In genomic region chr4:116556561-116557305, GRCm38 (mm10) we compare ENCODE assay signal across 8 mouse cellular contexts. TPM values are rescaled to one million over a fixed set of nuclear protein-coding genes. Genes with fewer than 3 reads are reported as not detected.
DNase-seq lines count a peak whose midpoint lies in the region; ATAC-seq and TF ChIP-seq lines count a peak whose summit lies in the region.

No protein-coding gene starts in this region.

- peak; percentile 73; the same call in 1 of the 2 replicates for TF ChIP-seq POLR2A in liver, adult 2 months (IDR thresholded peaks at IDR 0.05; ENCODE audit: extremely low read depth, insufficient read depth, low read length)
- TF ChIP-seq POLR2A in myocyte (IDR thresholded peaks at IDR 0.05; ENCODE audit: insufficient read length, low read depth), result peak; percentile 63

- no peak for TF ChIP-seq CTCF in liver, adult 2 months (IDR thresholded peaks at IDR 0.05; ENCODE audit: low read depth, low read length)

- H3K36me3 ChIP-seq in heart, embryonic 11.5 days (ENCODE audit: control insufficient read depth, insufficient read depth, low read length), result 0 out of 2 replicates have a peak, but pooled peaks cover 2% of the 10 kb centered on the region
- H3K36me3 ChIP-seq in kidney, embryonic 16.5 days (ENCODE audit: insufficient read depth, low read length), result peaks cover 10% of the 10 kb centered on the region; the same call in 1 of the 2 replicates
- H3K36me3 ChIP-seq in liver, adult 2 months (ENCODE audit: control insufficient read depth, insufficient read depth, low read length), result peaks cover 7% of the 10 kb centered on the region; the same call in 1 of the 2 replicates
- peaks cover 8% of the 10 kb centered on the region for H3K36me3 ChIP-seq in myocyte (ENCODE audit: control insufficient read depth, insufficient read depth)
- H3K36me3 ChIP-seq in splenic B cell, adult 2 months (ENCODE audit: control insufficient read depth, insufficient read depth, low read length, poor library complexity, severe bottlenecking), result peaks cover 4% of the 10 kb centered on the region; the same call in 1 of the 2 replicates

- no peaks in the 10 kb centered on the region for H3K9me3 ChIP-seq in heart, embryonic 11.5 days (replicated peaks; ENCODE audit: control insufficient read depth, low read length)
- H3K9me3 ChIP-seq in kidney, embryonic 16.5 days (ENCODE audit: low read length), result no peaks in the 10 kb centered on the region

- H3K4me2 ChIP-seq in heart, embryonic 11.5 days, result peak overlapping the region; percentile 90
- peak overlapping the region; percentile 83 for H3K4me2 ChIP-seq in kidney, embryonic 16.5 days (replicated peaks; ENCODE audit: low read depth, low read length)
- peak overlapping the region; percentile 92 for H3K4me2 ChIP-seq in myocyte (ENCODE audit: low read depth)

- H3K4me3 ChIP-seq in heart, embryonic 11.5 days (ENCODE audit: low read depth, low read length), result peak overlapping the region; percentile 70
- peak overlapping the region; percentile 89 for H3K4me3 ChIP-seq in kidney, embryonic 16.5 days (ENCODE audit: low read length)
- peak overlapping the region; percentile 73 for H3K4me3 ChIP-seq in liver, adult 2 months (ENCODE audit: insufficient read depth, low read depth, low read length)
- H3K4me3 ChIP-seq in myocyte, result peak overlapping the region; percentile 66

- peak overlapping the region; percentile 83 for H3K9ac ChIP-seq in heart, embryonic 11.5 days (ENCODE audit: low read depth, low read length)
- H3K9ac ChIP-seq in kidney, embryonic 16.5 days (replicated peaks; ENCODE audit: low read length), result peak overlapping the region; percentile 97
- peak overlapping the region; percentile 83 for H3K9ac ChIP-seq in liver, adult 2 months (ENCODE audit: low read depth, low read length)

- peaks cover 6% of the 10 kb centered on the region for H3K4me1 ChIP-seq in heart, embryonic 11.5 days (ENCODE audit: control insufficient read depth, insufficient read depth, low read length)
- H3K4me1 ChIP-seq in kidney, embryonic 16.5 days (ENCODE audit: insufficient read depth, low read length), result peaks cover 14% of the 10 kb centered on the region; the same call in 1 of the 2 replicates
- H3K4me1 ChIP-seq in liver, adult 2 months (ENCODE audit: control insufficient read depth, insufficient read depth, low read length), result peaks cover 2% of the 10 kb centered on the region; the same call in 1 of the 2 replicates

- peak; percentile 97 for DNase-seq in B cell, adult 2 months
- DNase-seq in brain, adult 2 months (ENCODE audit: low read depth, low spot score), result peak; percentile 97
- DNase-seq in liver, adult 2 months (ENCODE audit: extremely low read depth, low read depth, low spot score), result peak; percentile 84
- DNase-seq in splenic B cell, adult 2 months (ENCODE audit: low read depth, low spot score), result peak; percentile 95

- H3K27me3 ChIP-seq in heart, embryonic 11.5 days (ENCODE audit: control insufficient read depth, insufficient read depth, low read length), result no peaks in the 10 kb centered on the region
- no peaks in the 10 kb centered on the region for H3K27me3 ChIP-seq in kidney, embryonic 16.5 days (ENCODE audit: insufficient read depth, low read length)
- no peaks in the 10 kb centered on the region for H3K27me3 ChIP-seq in liver, adult 2 months (ENCODE audit: control insufficient read depth, insufficient read depth, low read length)
- no peaks in the 10 kb centered on the region for H3K27me3 ChIP-seq in myocyte (ENCODE audit: control insufficient read depth, insufficient read depth, insufficient read length)
- no peaks in the 10 kb centered on the region for H3K27me3 ChIP-seq in splenic B cell, adult 2 months (ENCODE audit: control insufficient read depth, insufficient read depth, low read length, poor library complexity, severe bottlenecking)

- H3K79me2 ChIP-seq in liver, adult 2 months (ENCODE audit: control insufficient read depth, insufficient read depth, low read length), result peaks cover 9% of the 10 kb centered on the region; the same call in 1 of the 2 replicates
- H3K79me2 ChIP-seq in myocyte (ENCODE audit: control insufficient read depth, insufficient read depth), result peaks cover 54% of the 10 kb centered on the region

- H3ac ChIP-seq in myocyte (ENCODE audit: control insufficient read depth, insufficient read length), result peak overlapping the region; percentile 46

- peak; percentile 89 for ATAC-seq in erythroblast, adult 5-6 weeks (replicated peaks; ENCODE audit: low FRiP score, poor library complexity, severe bottlenecking)
- ATAC-seq in heart, embryonic 11.5 days (replicated peaks; ENCODE audit: insufficient number of reproducible peaks, low FRiP score, low TSS enrichment), result peak; percentile 93
- peak; percentile 97 for ATAC-seq in kidney, embryonic 16.5 days (ENCODE audit: low FRiP score, low TSS enrichment)

- H3K27ac ChIP-seq in heart, embryonic 11.5 days (ENCODE audit: low read depth, low read length), result peak overlapping the region; percentile 91
- H3K27ac ChIP-seq in kidney, embryonic 16.5 days (ENCODE audit: low read length), result peak overlapping the region; percentile 98
- H3K27ac ChIP-seq in liver, adult 2 months (replicated peaks; ENCODE audit: insufficient read depth, low read depth, low read length), result peak overlapping the region; percentile 93

- WGBS in heart, embryonic 11.5 days (ENCODE audit: insufficient replicate concordance), result under 1% methylated on average over 28 of the region's 28 CpGs
- under 1% methylated on average over 28 of the region's 28 CpGs for WGBS in kidney, embryonic 16.5 days
- WGBS in liver, adult 2 months, result under 1% methylated on average over 28 of the region's 28 CpGs

TF ChIP-seq in myocyte, 11 proteins besides CTCF, POLR2A, EP300 and RAD21:
- peak; percentile 82 for TF ChIP-seq POLR2AphosphoS2 (IDR thresholded peaks at IDR 0.05; ENCODE audit: insufficient read length, low read depth)
- peak; percentile 33 for TF ChIP-seq SRF (IDR thresholded peaks at IDR 0.05; ENCODE audit: control insufficient read depth, insufficient read length, low read depth)
- TF ChIP-seq TCF12 (IDR thresholded peaks at IDR 0.05; ENCODE audit: insufficient read depth, poor library complexity, severe bottlenecking), result no peak

RNA-seq across cellular contexts. Expression of gene Gpbp1l1, which starts 0.7 kb away (rescaled TPM):
- 74.2 and 83.6 TPM in 2 replicates for total RNA-seq in erythroblast, adult 5-6 weeks (2015; ENCODE audit: low replicate concordance)
- total RNA-seq in erythroblast, adult 5-6 weeks (2017; ENCODE audit: low replicate concordance), result 141 and 166 TPM in 2 replicates
- 37.3 and 38.8 TPM in 2 replicates for polyA plus RNA-seq in heart, embryonic 11.5 days (2014; fragmentation: Nextera tagmentation; extraction: Ambion mirVana)
- 37.3 and 42.4 TPM in 2 replicates for polyA plus RNA-seq in kidney, embryonic 16.5 days (2015; fragmentation: Nextera tagmentation; extraction: Ambion mirVana)
- total RNA-seq in liver, adult 2 months (2014; rRNA removed), result 72.2 and 76.3 TPM in 2 replicates
- polyA plus RNA-seq in liver, adult 2 months (2012; rRNA removed), result 16.7 and 19.9 TPM in 2 replicates
- 18.1 TPM for polyA plus RNA-seq in myocyte (2012; fragmentation: generic; extraction: Trizol)

RNA-seq across cellular contexts. Expression of gene Tmem69, which starts 1.0 kb away (rescaled TPM):
- 1.7 and 11.7 TPM in 2 replicates for total RNA-seq in erythroblast, adult 5-6 weeks (2015; ENCODE audit: low replicate concordance)
- 3.5 and 4.5 TPM in 2 replicates for total RNA-seq in erythroblast, adult 5-6 weeks (2017; ENCODE audit: low replicate concordance)
- polyA plus RNA-seq in heart, embryonic 11.5 days (2014; fragmentation: Nextera tagmentation; extraction: Ambion mirVana), result 26.4 and 33.3 TPM in 2 replicates
- 23.0 and 25.4 TPM in 2 replicates for polyA plus RNA-seq in kidney, embryonic 16.5 days (2015; fragmentation: Nextera tagmentation; extraction: Ambion mirVana)
- total RNA-seq in liver, adult 2 months (2014; rRNA removed), result 6.8 and 9.8 TPM in 2 replicates
- 4.3 and 4.7 TPM in 2 replicates for polyA plus RNA-seq in liver, adult 2 months (2012; rRNA removed)
- 17.0 TPM for polyA plus RNA-seq in myocyte (2012; fragmentation: generic; extraction: Trizol)

RNA-seq across cellular contexts. Expression of gene Ccdc17, which starts 39.7 kb away (rescaled TPM):
- total RNA-seq in erythroblast, adult 5-6 weeks (2015; ENCODE audit: low replicate concordance), result 1.5 and 3.8 TPM in 2 replicates
- total RNA-seq in erythroblast, adult 5-6 weeks (2017; ENCODE audit: low replicate concordance), result 2.0 and 2.1 TPM in 2 replicates
- polyA plus RNA-seq in heart, embryonic 11.5 days (2014; fragmentation: Nextera tagmentation; extraction: Ambion mirVana), result 2.3 and 3.3 TPM in 2 replicates
- polyA plus RNA-seq in kidney, embryonic 16.5 days (2015; fragmentation: Nextera tagmentation; extraction: Ambion mirVana), result 5.2 and 5.8 TPM in 2 replicates
- 3.1 and 4.4 TPM in 2 replicates for total RNA-seq in liver, adult 2 months (2014; rRNA removed)
- 5.3 and 7.6 TPM in 2 replicates for polyA plus RNA-seq in liver, adult 2 months (2012; rRNA removed)
- 0.55 TPM for polyA plus RNA-seq in myocyte (2012; fragmentation: generic; extraction: Trizol)

RNA-seq across cellular contexts. Expression of gene Ipp, which starts 49.4 kb away (rescaled TPM):
- total RNA-seq in erythroblast, adult 5-6 weeks (2015; ENCODE audit: low replicate concordance), result 5.6 and 6.3 TPM in 2 replicates
- total RNA-seq in erythroblast, adult 5-6 weeks (2017; ENCODE audit: low replicate concordance), result 7.5 and 7.8 TPM in 2 replicates
- polyA plus RNA-seq in heart, embryonic 11.5 days (2014; fragmentation: Nextera tagmentation; extraction: Ambion mirVana), result 4.6 and 7.8 TPM in 2 replicates
- 17.4 and 19.3 TPM in 2 replicates for polyA plus RNA-seq in kidney, embryonic 16.5 days (2015; fragmentation: Nextera tagmentation; extraction: Ambion mirVana)
- 9.7 and 11.7 TPM in 2 replicates for total RNA-seq in liver, adult 2 months (2014; rRNA removed)
- polyA plus RNA-seq in liver, adult 2 months (2012; rRNA removed), result 2.1 and 2.3 TPM in 2 replicates
- 5.1 TPM for polyA plus RNA-seq in myocyte (2012; fragmentation: generic; extraction: Trizol)

Comparison
In these comparisons a context has a peak if more than half of its experiments do, and no peak if none do; other contexts are left out.
1. Peak in every context shown above with its lines: DNase-seq, ATAC-seq, H3K4me3 ChIP-seq and H3K27ac ChIP-seq.